Mouse (Mus musculus): ENCODE results near the gene Irgq.

DNA sequence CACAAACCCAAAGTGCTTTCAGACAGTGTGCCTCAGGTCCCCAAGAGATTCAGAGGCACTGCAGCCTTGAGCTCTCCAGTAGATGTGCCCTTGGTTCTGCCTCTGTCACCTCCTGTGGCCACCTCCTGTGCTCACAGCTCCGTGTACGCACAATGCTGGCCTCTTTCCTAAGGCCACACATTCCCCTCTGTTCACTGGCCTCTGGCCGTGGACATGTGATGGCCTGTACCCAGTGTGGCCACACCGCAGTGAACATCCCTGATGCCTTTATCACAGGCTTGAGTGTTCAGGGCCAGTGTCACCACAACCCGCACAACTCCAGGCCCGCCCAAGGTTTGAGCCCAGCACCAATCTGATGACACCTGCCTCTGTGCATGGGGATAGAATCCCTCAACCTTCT is 54.4 kb downstream of the Irgq start:
- TF ChIP-seq RAD21 (IDR thresholded peaks at IDR 0.05; ENCODE audit: low read depth, low read length) (no peak), TAL1 (IDR thresholded peaks at IDR 0.05; ENCODE audit: low read length) (no peak), ZC3H11A (IDR thresholded peaks at IDR 0.05; ENCODE audit: low read depth, low read length) (no peak), CTCF (IDR thresholded peaks at IDR 0.05 in 2 of 3, conservative IDR thresholded peaks at IDR 0.05 in 1 of 3; ENCODE audit: control insufficient read depth in 1 of 3, insufficient read depth in 1 of 3, low read depth in 2 of 3, low read length in 3 of 3, poor library complexity in 1 of 3, severe bottlenecking in 1 of 3) (no peak)

All from MEL (cell line).